Mouse (Mus musculus) lung, adult 2 months (tissue): ENCODE measurements at regions not wholly inside any gene's neighbourhood (a gene's known extent, or its start where the extent isn't known, plus 50 kb on each side); places are given as distances from the start of the nearest gene placed in this dataset.

Experiments used
- CTCF ChIP-seq: fragments of 200-500 bp; IDR thresholded peaks from 2 replicates; pipeline ENCODE4 v1.5.1; 2011; ENCODE audit warnings: mild to moderate bottlenecking, low read length, control low read depth; ENCODE audit not compliant: insufficient read depth
- POLR2A ChIP-seq: fragments of 200-500 bp; IDR thresholded peaks from 2 replicates; pipeline ENCODE4 v1.6.1; 2011; ENCODE audit warnings: low read depth, mild to moderate bottlenecking, control low read depth, low read length, borderline replicate concordance; ENCODE audit errors: extremely low read depth

DNA sequence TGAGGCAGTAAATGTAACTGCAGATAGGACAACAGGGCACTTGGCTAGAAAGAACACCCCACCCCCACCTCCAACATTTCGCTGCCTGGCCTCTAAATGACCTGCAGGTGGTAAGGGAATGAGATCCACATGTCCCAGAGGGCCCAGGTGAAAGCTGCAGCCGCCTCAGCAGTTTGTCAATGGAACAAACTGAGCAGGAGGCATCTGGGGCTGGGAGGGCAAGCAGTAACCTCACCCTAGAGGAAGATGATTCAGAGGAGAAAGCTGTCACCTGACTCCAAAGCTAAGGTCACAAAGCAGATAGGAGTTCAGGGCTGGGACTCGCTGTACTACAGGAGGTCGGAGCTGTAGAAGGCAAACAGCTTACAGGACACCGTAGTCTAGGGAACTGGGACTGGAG, 955.7 kb downstream of the Synb start:
- TF ChIP-seq POLR2A (no peak), CTCF (no peak)
